Mouse (Mus musculus) kidney, adult 8-10 months (tissue): Measurements from ENCODE around the gene Fam89b.

Experiments
- DNase-seq, 2 experiments: peaks; one replicate each; pipeline ENCODE4 v3.0.0; 2022

Gene Fam89b

DNA sequence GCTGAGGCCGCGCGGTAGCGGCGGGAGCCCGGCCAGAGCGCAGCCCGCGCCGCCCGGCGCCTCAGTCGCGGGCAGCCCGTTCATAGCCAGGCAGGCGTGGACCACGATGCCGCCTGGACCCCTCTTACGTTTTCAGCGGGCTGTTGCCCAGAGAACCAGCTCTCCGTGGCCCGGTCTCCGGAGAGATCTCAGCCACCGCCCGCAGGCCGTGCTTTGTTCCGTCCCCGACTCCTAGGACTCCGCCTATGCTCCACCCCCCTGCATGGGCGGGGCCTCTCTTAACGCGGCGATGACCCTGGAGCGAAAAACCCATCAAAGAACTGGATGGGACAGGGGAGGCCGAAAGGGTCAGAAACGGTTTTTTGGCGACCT, at the start of gene Fam89b:
TSS of gene Fam89b (minus strand) at position 210 of the 372 bp plus-strand sequence.
- peak; percentile 84 to 91 for DNase-seq

- no peak for DNase-seq
These were observed 48.9 kb upstream of the Fam89b start for GRCm38 (mm10) chr19:5778312-5778711.

GRCm38 (mm10) chr19:5777387-5778032, 48.1 kb upstream of the Fam89b start:
- no peak for DNase-seq

- DNase-seq: peak; percentile 95 to 97
These were observed 41.7 kb upstream of the Fam89b start, which contains the start of gene Scyl1 for GRCm38 (mm10) chr19:5770925-5771860. Scyl1 (minus strand) TSS chr19:5771419.

- no peak for DNase-seq
These were observed 40.9 kb upstream of the Fam89b start for GRCm38 (mm10) chr19:5770311-5770710.

DNA sequence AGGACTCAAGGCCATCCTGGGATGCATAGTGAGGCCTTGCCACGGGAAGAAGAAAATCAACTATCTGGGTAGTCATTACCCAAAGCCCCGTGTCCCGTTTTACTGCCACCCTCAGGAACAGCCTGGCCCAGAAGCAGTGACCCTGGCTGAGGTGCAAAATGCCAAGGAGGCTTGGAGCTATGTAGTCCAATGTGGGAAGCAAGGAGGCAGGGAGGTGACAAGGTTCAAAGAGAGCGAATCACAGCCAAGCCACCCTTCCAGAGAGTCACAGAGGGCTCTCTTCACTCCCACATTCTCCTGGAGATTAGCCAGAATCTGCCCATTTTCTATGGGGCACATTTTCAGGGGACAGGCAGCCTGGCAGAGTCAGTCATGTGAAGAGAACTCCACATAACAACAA, 37.8 kb upstream of the Fam89b start:
- DNase-seq: peak in 1 of 2 experiments; percentile 38

GRCm38 (mm10) chr19:5763163-5763562, 33.7 kb upstream of the Fam89b start:
- no peak for DNase-seq

GRCm38 (mm10) chr19:5758878-5759403, 29.5 kb upstream of the Fam89b start:
- no peak for DNase-seq

DNA sequence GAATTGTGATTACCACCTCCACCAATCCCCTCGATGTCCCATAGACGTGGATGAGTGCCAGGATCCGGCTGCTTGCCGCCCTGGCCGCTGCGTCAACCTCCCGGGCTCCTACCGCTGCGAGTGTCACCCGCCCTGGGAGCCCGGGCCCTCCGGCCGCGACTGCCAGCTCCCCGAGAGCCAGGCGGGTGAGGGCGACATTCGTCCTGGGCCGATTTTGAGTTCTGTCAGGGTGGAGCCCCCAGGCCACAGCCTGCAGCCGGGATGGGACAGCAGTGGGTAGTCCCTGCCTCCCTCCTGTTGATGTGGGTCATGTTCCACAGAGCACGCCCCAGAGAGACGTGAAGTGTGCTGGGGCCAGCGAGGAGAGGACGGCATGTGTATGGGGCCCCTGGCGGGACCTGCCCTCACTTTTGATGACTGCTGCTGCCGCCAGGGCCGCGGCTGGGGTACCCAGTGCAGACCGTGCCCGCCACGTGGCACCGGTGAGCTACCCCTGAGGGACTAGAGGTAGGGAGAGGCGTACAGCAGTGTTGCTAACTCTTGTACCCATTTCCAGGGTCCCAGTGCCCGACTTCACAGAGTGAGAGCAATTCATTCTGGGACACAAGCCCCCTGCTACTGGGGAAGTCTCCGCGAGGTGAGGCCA, 27.7 kb upstream of the Fam89b start:
- DNase-seq: no peak

DNA sequence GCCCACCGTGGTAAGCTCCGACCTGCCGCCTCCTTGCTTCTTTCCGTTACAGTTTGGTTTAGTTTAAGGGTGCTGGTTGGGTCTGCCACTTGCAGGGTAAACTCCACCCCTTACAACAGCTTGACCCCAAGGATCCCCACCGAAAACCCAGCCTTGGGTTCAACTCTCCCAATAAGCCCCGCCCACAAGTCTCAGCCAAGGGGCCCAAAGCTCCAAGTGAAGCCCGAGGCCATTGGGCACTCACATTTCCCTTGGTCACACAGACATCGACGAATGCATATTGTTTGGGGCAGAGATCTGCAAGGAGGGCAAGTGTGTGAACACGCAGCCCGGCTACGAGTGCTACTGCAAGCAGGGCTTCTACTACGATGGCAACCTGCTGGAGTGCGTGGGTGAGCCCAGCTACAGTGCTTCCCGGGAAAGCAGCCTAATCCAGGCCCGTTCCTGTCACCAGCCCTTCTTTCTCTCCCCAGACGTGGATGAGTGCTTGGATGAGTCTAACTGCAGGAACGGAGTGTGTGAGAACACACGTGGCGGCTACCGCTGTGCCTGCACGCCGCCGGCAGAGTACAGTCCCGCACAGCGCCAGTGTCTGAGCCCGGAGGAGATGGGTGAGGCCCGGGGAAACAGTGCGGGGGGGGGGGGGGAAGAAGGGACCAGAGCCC, 27.0 kb upstream of the Fam89b start:
- DNase-seq: no peak

- peak; percentile 44 to 59 for DNase-seq
These were observed 22.3 kb upstream of the Fam89b start for GRCm38 (mm10) chr19:5751742-5752141.

DNA sequence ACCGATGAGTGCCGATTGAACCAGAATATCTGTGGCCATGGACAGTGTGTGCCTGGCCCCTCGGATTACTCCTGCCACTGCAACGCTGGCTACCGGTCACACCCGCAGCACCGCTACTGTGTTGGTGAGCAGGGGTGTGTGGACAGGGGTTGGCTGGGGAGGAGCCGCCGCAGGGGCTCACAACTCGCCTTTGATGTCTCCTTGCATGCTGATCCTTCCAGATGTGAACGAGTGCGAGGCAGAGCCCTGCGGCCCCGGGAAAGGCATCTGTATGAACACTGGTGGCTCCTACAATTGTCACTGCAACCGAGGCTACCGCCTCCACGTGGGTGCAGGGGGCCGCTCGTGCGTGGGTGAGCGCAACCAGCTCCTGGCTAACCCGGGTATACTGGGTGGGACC, 21.5 kb upstream of the Fam89b start:
- no peak for DNase-seq

GRCm38 (mm10) chr19:5749476-5749875, 20.0 kb upstream of the Fam89b start:
- DNase-seq: no peak

- no peak for DNase-seq
These were observed 17.5 kb upstream of the Fam89b start for GRCm38 (mm10) chr19:5746907-5747363.

DNA sequence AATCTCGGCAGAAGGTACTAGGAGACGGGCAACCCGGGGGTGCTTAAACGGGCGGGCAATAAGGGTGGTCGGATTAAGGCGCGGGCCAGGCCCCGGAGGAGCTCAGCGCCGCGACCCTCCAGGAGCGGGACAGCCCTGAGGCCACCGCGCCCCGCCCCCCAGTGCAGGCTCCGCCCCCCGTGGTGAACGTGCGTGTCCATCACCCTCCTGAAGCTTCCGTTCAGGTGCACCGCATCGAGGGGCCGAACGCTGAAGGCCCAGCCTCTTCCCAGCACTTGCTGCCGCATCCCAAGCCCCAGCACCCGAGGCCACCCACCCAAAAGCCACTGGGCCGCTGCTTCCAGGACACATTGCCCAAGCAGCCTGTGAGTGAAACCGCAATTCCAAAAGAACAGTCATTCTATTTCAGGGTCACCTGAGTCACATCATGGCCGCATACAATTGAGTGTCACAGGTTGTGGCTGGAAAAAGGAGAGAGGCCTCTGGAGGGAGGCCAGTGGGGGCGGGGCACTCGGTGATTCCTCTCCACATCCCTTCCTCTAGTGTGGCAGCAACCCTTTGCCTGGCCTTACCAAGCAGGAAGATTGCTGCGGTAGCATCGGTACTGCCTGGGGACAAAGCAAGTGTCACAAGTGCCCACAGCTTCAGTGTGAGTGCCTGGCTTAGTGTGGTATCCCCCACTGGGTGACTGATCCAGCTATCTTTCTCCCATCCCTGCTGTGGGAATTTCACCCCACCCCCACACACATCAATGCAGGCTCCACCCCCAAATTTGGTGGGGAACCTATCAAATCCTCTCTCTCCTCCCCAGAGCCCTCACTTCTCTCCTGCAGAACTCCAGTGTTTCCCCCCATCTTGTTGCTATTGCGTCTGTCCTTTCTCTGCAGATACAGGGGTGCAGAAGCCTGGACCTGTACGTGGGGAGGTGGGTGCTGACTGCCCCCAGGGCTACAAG, 16.6 kb upstream of the Fam89b start:
- no peak for DNase-seq

DNA sequence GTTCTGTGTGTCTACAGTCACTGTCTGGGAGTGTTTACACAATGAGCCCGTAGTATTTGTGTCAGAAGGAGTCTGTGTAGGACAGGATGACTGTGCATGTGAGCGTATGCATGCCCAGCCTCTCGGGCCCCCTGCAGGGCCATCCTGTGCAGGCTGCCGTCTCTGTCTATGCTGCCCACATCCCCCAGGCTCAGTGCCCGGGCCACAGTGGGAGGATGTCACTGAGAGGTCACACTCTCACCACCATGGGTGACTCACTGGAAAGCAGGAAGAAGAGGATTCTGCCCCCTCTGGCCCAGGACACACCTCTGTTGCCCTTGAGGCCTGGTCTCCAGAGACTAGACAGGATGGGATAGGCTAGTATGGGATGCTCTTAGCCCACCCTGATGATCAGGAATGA, 14.1 kb upstream of the Fam89b start:
- DNase-seq: no peak

GRCm38 (mm10) chr19:5742241-5742641, 12.8 kb upstream of the Fam89b start:
- DNase-seq: no peak

DNA sequence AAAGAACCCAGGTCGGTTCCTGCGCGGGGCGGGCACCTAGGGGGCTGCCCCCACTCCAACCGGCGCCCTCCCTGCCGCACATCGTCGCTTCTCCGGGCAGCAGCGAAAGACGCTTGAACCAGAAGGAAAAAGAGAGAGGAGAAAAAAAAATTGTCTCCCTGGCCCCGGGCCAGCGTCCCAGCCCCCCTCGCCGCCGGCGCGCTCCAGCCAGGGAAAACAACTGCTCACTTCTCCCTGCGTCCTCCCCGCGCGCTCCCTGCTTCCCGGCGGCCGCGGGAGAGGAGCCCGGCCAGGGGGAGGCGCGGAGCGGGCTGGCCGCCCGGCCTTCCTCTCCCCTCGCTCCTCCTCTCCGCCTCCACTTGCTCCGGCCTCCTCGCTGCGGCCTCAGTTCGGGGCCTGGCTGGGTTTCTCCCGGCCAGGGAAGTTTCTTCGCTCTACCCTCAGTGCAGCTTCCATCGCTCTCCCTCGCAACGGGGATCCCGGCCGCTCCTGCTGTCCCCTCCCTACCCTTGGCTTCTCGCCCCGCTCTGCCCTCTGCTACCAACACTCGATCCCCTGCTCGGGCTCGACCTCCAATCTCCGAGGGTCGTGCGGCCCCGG, 12.3 kb upstream of the Fam89b start:
- DNase-seq: peak; percentile 62 to 65

DNA sequence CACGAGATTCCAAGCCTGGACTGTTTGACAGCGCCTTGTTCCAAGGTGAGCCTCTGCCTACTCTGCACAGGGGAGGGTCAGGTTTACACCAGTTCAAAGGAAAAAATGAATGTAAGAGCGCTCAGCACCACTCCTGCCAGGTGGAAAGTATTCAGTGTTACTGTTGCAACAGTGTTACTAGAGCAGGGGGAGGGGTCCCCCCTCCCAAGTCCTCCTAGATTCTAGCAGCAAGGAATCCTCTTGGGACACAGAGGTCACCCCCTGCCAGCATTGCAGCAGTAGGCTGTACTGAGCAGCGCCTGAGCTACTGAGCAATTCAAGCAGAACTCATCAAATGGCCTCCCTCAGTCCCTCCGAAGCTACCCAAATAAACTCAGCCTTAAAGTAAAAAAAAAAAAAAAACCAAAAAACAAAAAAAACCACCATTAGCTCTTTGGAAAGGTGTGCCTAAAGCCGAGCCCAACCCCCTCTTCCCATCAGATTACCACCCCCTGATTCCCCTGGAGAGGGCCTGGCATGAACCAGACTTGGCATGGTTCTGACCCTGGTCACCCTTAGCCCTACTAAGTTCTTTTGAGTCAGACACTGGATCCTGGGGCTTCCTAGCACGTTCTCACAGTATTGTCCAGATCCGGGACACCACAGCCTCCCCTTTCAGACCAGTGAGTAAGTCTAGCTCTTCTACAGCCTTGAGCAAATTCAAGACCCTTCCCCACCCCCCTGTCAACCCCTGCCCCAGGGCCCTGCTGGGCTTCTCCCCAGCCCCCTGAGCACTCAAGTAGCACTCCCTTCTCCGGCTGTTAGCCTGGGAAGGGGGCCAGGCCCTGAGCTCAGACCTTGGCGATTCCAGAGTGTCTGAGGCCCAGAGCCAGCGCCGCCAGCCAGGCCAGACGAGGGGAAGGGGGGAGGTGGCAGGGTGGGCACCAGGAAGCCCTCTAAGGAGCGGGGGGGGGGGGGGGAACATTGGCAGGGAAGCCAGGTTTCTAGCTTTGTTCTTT, 11.2 kb upstream of the Fam89b start, which contains the start of gene Ltbp3:
TSS of gene Ltbp3 (plus strand) at position 585 of the 998 bp plus-strand sequence.
- peak in 1 of 2 experiments; percentile 34 for DNase-seq

DNA sequence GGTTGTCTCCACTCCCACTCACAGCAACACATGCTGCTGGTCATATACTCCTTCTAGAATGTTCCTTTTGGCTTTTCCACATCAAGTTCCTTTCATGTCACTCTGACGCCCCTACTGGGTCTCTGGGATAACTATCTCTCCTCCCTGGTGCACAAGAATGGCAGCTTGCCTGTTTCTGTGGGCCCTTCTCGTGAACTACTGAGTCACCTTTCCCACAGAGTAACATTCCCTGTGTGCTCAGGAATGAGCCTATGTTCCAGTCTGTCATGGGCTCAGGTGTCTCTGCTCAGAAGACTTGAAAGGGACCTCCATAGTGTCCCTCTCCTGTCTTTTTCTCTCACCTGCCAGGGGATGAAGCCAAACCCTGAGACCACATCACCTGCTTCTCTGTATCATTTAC, 10.0 kb upstream of the Fam89b start:
- DNase-seq: no peak
